Mouse (Mus musculus): ENCODE results near the gene Mcm8. TPM values are rescaled to one million over a fixed set of nuclear protein-coding genes. Genes with fewer than 3 reads are reported as not detected.

Mcm8 gene
- 11.0 and 11.9 TPM in 2 replicates for polyA plus RNA-seq (2015; fragmentation: Nextera tagmentation; extraction: Ambion mirVana)

GRCm38 (mm10) chr2:132815608-132816314, at the start of gene Mcm8, which contains the start of gene Trmt6:
TSS of gene Mcm8 (plus strand) at chr2:132816141.
TSS of gene Trmt6 (minus strand) at chr2:132816055.
- no peaks in the 10 kb centered on the region for H3K27me3 ChIP-seq (replicated peaks)
- no peaks in the 10 kb centered on the region for H3K9me3 ChIP-seq
- H3K36me3 ChIP-seq = 0 out of 2 replicates have a peak, but pooled peaks cover 3% of the 10 kb centered on the region
- WGBS = under 1% methylated on average over 59 of the region's 59 CpGs
- peak within 1 kb of the TSS; percentile 85 for H3K4me2 ChIP-seq (replicated peaks)
- H3K4me1 ChIP-seq (replicated peaks) = 0 out of 2 replicates have a peak, but pooled peaks cover 2% of the 10 kb centered on the region
- peak within 1 kb of the TSS; percentile 76 for H3K9ac ChIP-seq
- peak within 1 kb of the TSS; percentile 79 for H3K4me3 ChIP-seq (replicated peaks)
- H3K27ac ChIP-seq = peak within 1 kb of the TSS; percentile 87
- peak; percentile 100 for ATAC-seq

- no peak for ATAC-seq
- WGBS = 69% methylated on average over 1 of the region's 1 CpGs
- Histone ChIP-seq H3K4me1 (replicated peaks) (no peaks in the 10 kb centered on the region), H3K9me3 (no peaks in the 10 kb centered on the region), H3K9ac (no peak overlapping the region), H3K27ac (no peak overlapping the region), H3K36me3 (no peaks in the 10 kb centered on the region), H3K27me3 (replicated peaks) (no peaks in the 10 kb centered on the region), H3K4me3 (replicated peaks) (no peak overlapping the region), H3K4me2 (replicated peaks) (no peak overlapping the region)
Observed at GRCm38 (mm10) chr2:132770822-132771221, 45.1 kb upstream of the Mcm8 start.

- no peak within 1 kb of the TSS for H3K27ac ChIP-seq
- no peak for ATAC-seq
- H3K4me1 ChIP-seq (replicated peaks) = peaks cover 5% of the 10 kb centered on the region; the same call in 1 of the 2 replicates
- 11% methylated on average over 4 of the region's 4 CpGs for WGBS
- H3K9ac ChIP-seq = no peak within 1 kb of the TSS
- peak within 1 kb of the TSS; percentile 88 for H3K4me2 ChIP-seq (replicated peaks)
- H3K9me3 ChIP-seq = no peaks in the 10 kb centered on the region
- H3K4me3 ChIP-seq (replicated peaks) = peak within 1 kb of the TSS; percentile 39
- H3K27me3 ChIP-seq (replicated peaks) = 0 out of 2 replicates have a peak, but pooled peaks cover 3% of the 10 kb centered on the region
- no peaks in the 10 kb centered on the region for H3K36me3 ChIP-seq
Observed at GRCm38 (mm10) chr2:132780978-132781377, 35.0 kb upstream of the Mcm8 start, which contains the start of gene Chgb. TSS of gene Chgb (plus strand) at chr2:132781278.

GRCm38 (mm10) chr2:132781439-132782068, 34.4 kb upstream of the Mcm8 start:
- peak overlapping the region; percentile 88 for H3K4me2 ChIP-seq (replicated peaks)
- H3K4me1 ChIP-seq (replicated peaks) = peaks cover 5% of the 10 kb centered on the region; the same call in 1 of the 2 replicates
- no peaks in the 10 kb centered on the region for H3K9me3 ChIP-seq
- no peak overlapping the region for H3K9ac ChIP-seq
- peak; percentile 99 for ATAC-seq
- no peaks in the 10 kb centered on the region for H3K36me3 ChIP-seq
- under 1% methylated on average over 41 of the region's 41 CpGs for WGBS
- no peak overlapping the region for H3K27ac ChIP-seq
- peak overlapping the region; percentile 39 for H3K4me3 ChIP-seq (replicated peaks)
- H3K27me3 ChIP-seq (replicated peaks) = 0 out of 2 replicates have a peak, but pooled peaks cover 3% of the 10 kb centered on the region

GRCm38 (mm10) chr2:132784039-132784438, 31.9 kb upstream of the Mcm8 start:
- no peak overlapping the region for H3K27ac ChIP-seq
- H3K4me3 ChIP-seq (replicated peaks) = no peak overlapping the region
- H3K36me3 ChIP-seq = no peaks in the 10 kb centered on the region
- no peak overlapping the region for H3K9ac ChIP-seq
- WGBS = 67% methylated on average over 6 of the region's 6 CpGs
- no peak for ATAC-seq
- H3K9me3 ChIP-seq = no peaks in the 10 kb centered on the region
- H3K4me1 ChIP-seq (replicated peaks) = peaks cover 5% of the 10 kb centered on the region; the same call in 1 of the 2 replicates
- H3K27me3 ChIP-seq (replicated peaks) = 0 out of 2 replicates have a peak, but pooled peaks cover 3% of the 10 kb centered on the region
- no peak overlapping the region for H3K4me2 ChIP-seq (replicated peaks)

- no peak overlapping the region for H3K4me3 ChIP-seq (replicated peaks)
- no peaks in the 10 kb centered on the region for H3K4me1 ChIP-seq (replicated peaks)
- H3K36me3 ChIP-seq = no peaks in the 10 kb centered on the region
- no peaks in the 10 kb centered on the region for H3K27me3 ChIP-seq (replicated peaks)
- no peak overlapping the region for H3K9ac ChIP-seq
- H3K4me2 ChIP-seq (replicated peaks) = no peak overlapping the region
- no peak for ATAC-seq
- WGBS = 85% methylated on average over 19 of the region's 19 CpGs
- no peak overlapping the region for H3K27ac ChIP-seq
- no peaks in the 10 kb centered on the region for H3K9me3 ChIP-seq
Observed at GRCm38 (mm10) chr2:132793441-132794203, 22.3 kb upstream of the Mcm8 start.

GRCm38 (mm10) chr2:132794204-132794586, 21.7 kb upstream of the Mcm8 start:
- no peak overlapping the region for H3K27ac ChIP-seq
- H3K36me3 ChIP-seq = no peaks in the 10 kb centered on the region
- H3K9ac ChIP-seq = no peak overlapping the region
- no peak overlapping the region for H3K4me3 ChIP-seq (replicated peaks)
- no peaks in the 10 kb centered on the region for H3K9me3 ChIP-seq
- H3K4me1 ChIP-seq (replicated peaks) = no peaks in the 10 kb centered on the region
- H3K4me2 ChIP-seq (replicated peaks) = no peak overlapping the region
- WGBS = 87% methylated on average over 7 of the region's 7 CpGs
- no peak for ATAC-seq
- H3K27me3 ChIP-seq (replicated peaks) = no peaks in the 10 kb centered on the region

- 86% methylated on average over 2 of the region's 2 CpGs for WGBS
- H3K36me3 ChIP-seq = peaks cover 14% of the 10 kb centered on the region
- H3K9ac ChIP-seq = no peak overlapping the region
- H3K4me2 ChIP-seq (replicated peaks) = no peak overlapping the region
- no peak overlapping the region for H3K27ac ChIP-seq
- no peaks in the 10 kb centered on the region for H3K27me3 ChIP-seq (replicated peaks)
- no peak for ATAC-seq
- no peak overlapping the region for H3K4me3 ChIP-seq (replicated peaks)
- H3K4me1 ChIP-seq (replicated peaks) = no peaks in the 10 kb centered on the region
- H3K9me3 ChIP-seq = no peaks in the 10 kb centered on the region
Observed at GRCm38 (mm10) chr2:132802976-132803375, 13.0 kb upstream of the Mcm8 start.

- 95% methylated on average over 4 of the region's 4 CpGs for WGBS
- Histone ChIP-seq H3K27ac (no peak overlapping the region), H3K9ac (no peak overlapping the region), H3K4me3 (replicated peaks) (no peak overlapping the region), H3K4me1 (replicated peaks) (0 out of 2 replicates have a peak, but pooled peaks cover under 1% of the 10 kb centered on the region), H3K27me3 (replicated peaks) (no peaks in the 10 kb centered on the region), H3K36me3 (no peaks in the 10 kb centered on the region), H3K9me3 (no peaks in the 10 kb centered on the region), H3K4me2 (replicated peaks) (no peak overlapping the region)
- ATAC-seq = no peak
Observed at GRCm38 (mm10) chr2:132841071-132841470, 25.1 kb downstream of the Mcm8 start.

GRCm38 (mm10) chr2:132846407-132847358, 30.7 kb downstream of the Mcm8 start, which contains the start of gene Crls1:
TSS of gene Crls1 (plus strand) at chr2:132846666.
- Histone ChIP-seq H3K27ac (peak within 1 kb of the TSS; percentile 84), H3K36me3 (peaks cover 4% of the 10 kb centered on the region), H3K4me1 (replicated peaks) (peaks cover 12% of the 10 kb centered on the region), H3K9ac (peak within 1 kb of the TSS; percentile 86), H3K27me3 (replicated peaks) (no peaks in the 10 kb centered on the region), H3K9me3 (no peaks in the 10 kb centered on the region), H3K4me2 (replicated peaks) (peak within 1 kb of the TSS; percentile 63), H3K4me3 (replicated peaks) (peak within 1 kb of the TSS; percentile 97)
- ATAC-seq = peak; percentile 93
- under 1% methylated on average over 90 of the region's 96 CpGs for WGBS

GRCm38 (mm10) chr2:132847581-132847980, 31.6 kb downstream of the Mcm8 start:
- peaks cover 4% of the 10 kb centered on the region for H3K36me3 ChIP-seq
- ATAC-seq = peak; percentile 29
- H3K4me3 ChIP-seq (replicated peaks) = peak overlapping the region; percentile 97
- H3K9me3 ChIP-seq = no peaks in the 10 kb centered on the region
- peak overlapping the region; percentile 63 for H3K4me2 ChIP-seq (replicated peaks)
- WGBS = 25% methylated on average over 7 of the region's 7 CpGs
- no peak overlapping the region; the same call in 1 of the 2 replicates for H3K27ac ChIP-seq
- no peaks in the 10 kb centered on the region for H3K27me3 ChIP-seq (replicated peaks)
- H3K4me1 ChIP-seq (replicated peaks) = peaks cover 12% of the 10 kb centered on the region
- H3K9ac ChIP-seq = peak overlapping the region; percentile 86; the same call in 1 of the 2 replicates
